Mouse (Mus musculus) adrenal gland, postnatal 14 days (tissue): Measurements from ENCODE around the gene Aox2. TPM values are rescaled to one million over a fixed set of nuclear protein-coding genes. Genes with fewer than 3 reads are reported as not detected.

Source experiments
- DNase-seq: peaks from one replicate; pipeline ENCODE4 v3.0.0; 2021; ENCODE audit warnings: mixed read lengths
- total RNA-seq: library from RNA; stranded (reverse); gene quantifications from 2 replicates; pipeline ENCODE4 v1.2.3, GENCODE M21; 2021

Gene Aox2
- total RNA-seq, 1 experiment from 2014 or later: 0.26 TPM

- no peak for DNase-seq
Measured at GRCm38 (mm10) chr1:58346159-58346558, 68.0 kb downstream of the Aox2 start.

- no peak for DNase-seq
Measured at GRCm38 (mm10) chr1:58348712-58349111, 70.6 kb downstream of the Aox2 start.

GRCm38 (mm10) chr1:58353238-58353893 is 75.2 kb downstream of the Aox2 start:
- no peak for DNase-seq

GRCm38 (mm10) chr1:58358958-58359901 is 81.1 kb downstream of the Aox2 start:
- DNase-seq: peak; percentile 87

- DNase-seq: no peak
Measured at GRCm38 (mm10) chr1:58362296-58362695, 84.2 kb downstream of the Aox2 start.

- no peak for DNase-seq
Measured at GRCm38 (mm10) chr1:58364551-58364950, 86.4 kb downstream of the Aox2 start.

GRCm38 (mm10) chr1:58365829-58366228 is 87.7 kb downstream of the Aox2 start:
- no peak for DNase-seq

GRCm38 (mm10) chr1:58366737-58367471 is 88.8 kb downstream of the Aox2 start:
- no peak for DNase-seq

- no peak for DNase-seq
Measured at GRCm38 (mm10) chr1:58369716-58370115, 91.6 kb downstream of the Aox2 start.

- DNase-seq: peak; percentile 18
Measured at GRCm38 (mm10) chr1:58374266-58374665, 96.1 kb downstream of the Aox2 start.

- DNase-seq: peak; percentile 15
Measured at GRCm38 (mm10) chr1:58375574-58376147, 97.5 kb downstream of the Aox2 start.

- peak; percentile 43 for DNase-seq
Measured at GRCm38 (mm10) chr1:58382586-58383281, 104.6 kb downstream of the Aox2 start.

GRCm38 (mm10) chr1:58391421-58392267 is 113.5 kb downstream of the Aox2 start:
- no peak for DNase-seq

- DNase-seq: peak; percentile 63
Measured at GRCm38 (mm10) chr1:58392268-58392651, 114.1 kb downstream of the Aox2 start.

- DNase-seq: peak; percentile 98
Measured at GRCm38 (mm10) chr1:58392652-58393283, 114.6 kb downstream of the Aox2 start, which contains the start of gene Bzw1. Bzw1 (plus strand) TSS chr1:58392898.

- peak; percentile 84 for DNase-seq
Measured at GRCm38 (mm10) chr1:58393284-58394195, 115.4 kb downstream of the Aox2 start.

GRCm38 (mm10) chr1:58395341-58395740 is 117.2 kb downstream of the Aox2 start:
- no peak for DNase-seq

- no peak for DNase-seq
Measured at GRCm38 (mm10) chr1:58396179-58396578, 118.1 kb downstream of the Aox2 start.

- DNase-seq: no peak
Measured at GRCm38 (mm10) chr1:58397731-58398130, 119.6 kb downstream of the Aox2 start.
